Mouse (Mus musculus) MEL (cell line): ENCODE measurements around the gene Me3. TPM values are rescaled to one million over a fixed set of nuclear protein-coding genes. Genes with fewer than 3 reads are reported as not detected.

ENCODE experiments used
- DNase-seq: peaks from one replicate; pipeline ENCODE4 v3.0.0; 2011; ENCODE audit warnings: low read depth, low spot score
- H3K27ac ChIP-seq: 2 replicates; pipeline ENCODE4 v1.5.1; 2012; ENCODE audit warnings: low read depth, mild to moderate bottlenecking, control low read depth, low read length, moderate library complexity; ENCODE audit not compliant: control insufficient read depth
- H3K27me3 ChIP-seq, 2 experiments: fragments of 150-350 bp in 1 of 2; sonication (generic) in 1 of 2; 2 replicates each; pipeline ENCODE4 v1.6.1; 2012; ENCODE audit warnings: low read length in 2 of 2, mild to moderate bottlenecking in 2 of 2, improper control_type of control experiment in 1 of 2, moderate library complexity in 1 of 2; ENCODE audit not compliant: insufficient read depth in 2 of 2, control insufficient read depth in 1 of 2
- H3K36me3 ChIP-seq, 2 experiments: 2 replicates each; pipeline ENCODE4 v1.6.1; 2012 to 2014; ENCODE audit warnings: low read length in 2 of 2, improper control_type of control experiment in 1 of 2, inconsistent platforms in 1 of 2, mild to moderate bottlenecking in 1 of 2; ENCODE audit not compliant: insufficient read depth in 2 of 2, control insufficient read depth in 1 of 2
- H3K4me1 ChIP-seq, 2 experiments: fragments of 150-350 bp in 1 of 2; sonication (generic) in 1 of 2; 2 replicates each; pipeline ENCODE4 v1.6.1; 2012; ENCODE audit warnings: low read length in 2 of 2, improper control_type of control experiment in 1 of 2, mild to moderate bottlenecking in 1 of 2; ENCODE audit not compliant: insufficient read depth in 2 of 2, control insufficient read depth in 1 of 2
- H3K4me3 ChIP-seq, 2 experiments: fragments of 150-350 bp in 1 of 2; sonication (generic) in 1 of 2; 2 replicates each; pipeline ENCODE4 v1.5.1; 2012; ENCODE audit warnings: low read depth in 2 of 2, low read length in 2 of 2, mild to moderate bottlenecking in 2 of 2, moderate library complexity in 2 of 2, control low read depth in 1 of 2, improper control_type of control experiment in 1 of 2; ENCODE audit not compliant: control insufficient read depth in 1 of 2, insufficient read depth in 1 of 2
- H3K79me2 ChIP-seq: 2 replicates; pipeline ENCODE4 v1.6.1; 2012; ENCODE audit warnings: mild to moderate bottlenecking, low read length, moderate library complexity; ENCODE audit not compliant: control insufficient read depth, poor library complexity, insufficient read depth
- H3K9ac ChIP-seq: 2 replicates; pipeline ENCODE4 v1.6.1; 2012; ENCODE audit warnings: low read depth, mild to moderate bottlenecking, control low read depth, low read length, moderate library complexity; ENCODE audit not compliant: control insufficient read depth, poor library complexity, severe bottlenecking
- H3K9me3 ChIP-seq: fragments of 150-350 bp; sonication (generic); replicated peaks from 2 replicates; pipeline ENCODE4 v1.6.1; 2012; ENCODE audit warnings: mild to moderate bottlenecking, low read length, improper control_type of control experiment, moderate library complexity; ENCODE audit not compliant: insufficient read depth
- CHD1 ChIP-seq: IDR thresholded peaks from 2 replicates; pipeline ENCODE4 v1.6.1; 2012; ENCODE audit warnings: low read depth, mild to moderate bottlenecking, inconsistent platforms, low read length, improper control_type of control experiment
- E2F4 ChIP-seq: IDR thresholded peaks from 2 replicates; pipeline ENCODE4 v1.6.1; 2011; ENCODE audit warnings: low read depth, low read length, improper control_type of control experiment, borderline replicate concordance
- ELF1 ChIP-seq: IDR thresholded peaks from 2 replicates; pipeline ENCODE4 v1.6.1; 2014; ENCODE audit warnings: low read depth, mild to moderate bottlenecking, inconsistent platforms, low read length, improper control_type of control experiment, moderate library complexity
- ETS1 ChIP-seq: IDR thresholded peaks from 2 replicates; pipeline ENCODE4 v1.6.1; 2012; ENCODE audit warnings: low read depth, mild to moderate bottlenecking, inconsistent platforms, low read length, improper control_type of control experiment, moderate library complexity
- GABPA ChIP-seq: IDR thresholded peaks from 2 replicates; pipeline ENCODE4 v1.6.1; 2012; ENCODE audit warnings: low read depth, mild to moderate bottlenecking, inconsistent platforms, low read length, improper control_type of control experiment, moderate library complexity
- GATA1 ChIP-seq: IDR thresholded peaks from 2 replicates; pipeline ENCODE4 v1.6.1; 2011; ENCODE audit warnings: low read depth, low read length, improper control_type of control experiment
- JUND ChIP-seq: IDR thresholded peaks from 2 replicates; pipeline ENCODE4 v1.6.1; 2011; ENCODE audit warnings: low read depth, mild to moderate bottlenecking, improper control_type of control experiment, low read length
- MEF2A ChIP-seq: IDR thresholded peaks from 2 replicates; pipeline ENCODE4 v1.6.1; 2014; ENCODE audit warnings: low read depth, mild to moderate bottlenecking, inconsistent platforms, low read length, improper control_type of control experiment; ENCODE audit not compliant: poor library complexity, insufficient replicate concordance, severe bottlenecking; ENCODE audit errors: extremely low read depth
- MYB ChIP-seq: IDR thresholded peaks from 2 replicates; pipeline ENCODE4 v1.6.1; 2011; ENCODE audit warnings: mild to moderate bottlenecking, low read depth, low read length, improper control_type of control experiment
- MYC ChIP-seq: IDR thresholded peaks from 2 replicates; pipeline ENCODE4 v1.6.1; 2011; ENCODE audit warnings: low read depth, mild to moderate bottlenecking, low read length, improper control_type of control experiment, moderate library complexity
- NELFE ChIP-seq: IDR thresholded peaks from 2 replicates; pipeline ENCODE4 v1.6.1; 2011; ENCODE audit warnings: low read depth, low read length, improper control_type of control experiment
- NRF1 ChIP-seq: IDR thresholded peaks from 2 replicates; pipeline ENCODE4 v1.6.1; 2014; ENCODE audit warnings: low read depth, mild to moderate bottlenecking, inconsistent platforms, low read length, improper control_type of control experiment, moderate library complexity; ENCODE audit not compliant: poor library complexity, insufficient read depth, severe bottlenecking
- POLR2A ChIP-seq, 2 experiments: IDR thresholded peaks; 2 replicates each; pipeline ENCODE4 v1.6.1; 2011 to 2012; ENCODE audit warnings: low read length in 2 of 2, mild to moderate bottlenecking in 2 of 2, control low read depth in 1 of 2, improper control_type of control experiment in 1 of 2, low read depth in 1 of 2, moderate library complexity in 1 of 2; ENCODE audit not compliant: control insufficient read depth in 1 of 2, insufficient read depth in 1 of 2, poor library complexity in 1 of 2
- POLR2AphosphoS2 ChIP-seq: IDR thresholded peaks from 2 replicates; pipeline ENCODE4 v1.6.1; 2011; ENCODE audit warnings: low read length, improper control_type of control experiment
- POLR2AphosphoS5 ChIP-seq: IDR thresholded peaks from 2 replicates; pipeline ENCODE4 v1.6.1; 2012; ENCODE audit warnings: low read depth, borderline replicate concordance, mild to moderate bottlenecking, inconsistent platforms, low read length, moderate library complexity, mixed read lengths
- RCOR1 ChIP-seq: IDR thresholded peaks from 2 replicates; pipeline ENCODE4 v1.6.1; 2012; ENCODE audit warnings: low read depth, mild to moderate bottlenecking, inconsistent platforms, low read length, improper control_type of control experiment
- TAL1 ChIP-seq: IDR thresholded peaks from 2 replicates; pipeline ENCODE4 v1.6.1; 2012; ENCODE audit warnings: mild to moderate bottlenecking, inconsistent platforms, low read length, moderate library complexity, mixed read lengths
- TBP ChIP-seq: IDR thresholded peaks from 2 replicates; pipeline ENCODE4 v1.8.0; 2011; ENCODE audit warnings: low read depth, low read length, improper control_type of control experiment
- UBTF ChIP-seq: IDR thresholded peaks from 2 replicates; pipeline ENCODE4 v1.6.1; 2012; ENCODE audit warnings: low read depth, mild to moderate bottlenecking, inconsistent platforms, low read length, improper control_type of control experiment, moderate library complexity, borderline replicate concordance; ENCODE audit not compliant: insufficient read depth
- ZKSCAN1 ChIP-seq: IDR thresholded peaks from 2 replicates; pipeline ENCODE4 v1.6.1; 2012; ENCODE audit warnings: low read depth, mild to moderate bottlenecking, inconsistent platforms, low read length, improper control_type of control experiment, moderate library complexity
- ZNF384 ChIP-seq: IDR thresholded peaks from 2 replicates; pipeline ENCODE4 v1.6.1; 2012; ENCODE audit warnings: low read depth, mild to moderate bottlenecking, inconsistent platforms, low read length, improper control_type of control experiment
- polyA plus RNA-seq, 2 experiments: library from polyadenylated mRNA; stranded (reverse) in 1 of 2; unstranded in 1 of 2; fragments of >175 nt in 1 of 2; fragments of >200 nt in 1 of 2; gene quantifications; 2 replicates each; pipeline versions ENCODE4 v1.2.1 to v1.2.4; 2012; ENCODE audit warnings: low replicate concordance in 2 of 2, low read depth in 1 of 2; ENCODE audit not compliant: insufficient read length in 2 of 2, insufficient read depth in 1 of 2, missing spikeins in 1 of 2
- total RNA-seq: library from RNA; depleted of rRNA; stranded (reverse); fragments of 300-350 nt; gene quantifications from 2 replicates; pipeline ENCODE4 v1.2.3, GENCODE M21; 2012

Me3 gene
- total and polyA plus RNA-seq, 3 experiments = 0.35 TPM; not detected in 2

DNA sequence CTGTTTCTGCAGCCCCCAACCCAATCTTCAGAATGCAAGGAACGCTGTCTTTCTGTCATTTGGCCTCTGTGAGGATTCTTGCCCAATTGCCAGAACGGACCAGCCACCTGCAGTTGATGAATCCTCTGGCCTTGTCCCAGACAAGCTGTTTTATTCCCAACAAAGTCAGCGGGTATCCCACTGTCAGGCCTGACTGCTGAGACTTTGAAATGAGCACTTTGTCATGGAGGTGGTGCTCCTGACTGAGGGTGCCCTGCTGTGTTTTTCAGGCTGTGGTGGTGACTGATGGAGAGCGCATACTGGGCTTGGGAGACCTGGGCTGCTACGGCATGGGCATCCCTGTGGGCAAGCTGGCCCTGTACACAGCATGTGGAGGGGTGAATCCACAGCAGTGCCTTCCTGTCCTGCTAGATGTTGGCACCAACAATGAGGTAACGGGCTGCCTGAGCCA, 164.2 kb downstream of the Me3 start:
- DNase-seq = no peak
- H3K36me3 ChIP-seq = no peaks in the 10 kb centered on the region
- no peak for TF ChIP-seq CHD1
- no peaks in the 10 kb centered on the region for H3K27me3 ChIP-seq
- H3K4me3 ChIP-seq = no peak overlapping the region
- no peaks in the 10 kb centered on the region for H3K79me2 ChIP-seq
- H3K9me3 ChIP-seq = no peaks in the 10 kb centered on the region
- H3K4me1 ChIP-seq = no peaks in the 10 kb centered on the region
- no peak overlapping the region for H3K27ac ChIP-seq
- no peak overlapping the region for H3K9ac ChIP-seq

- no peaks in the 10 kb centered on the region for H3K4me1 ChIP-seq
- H3K79me2 ChIP-seq = no peaks in the 10 kb centered on the region
- no peaks in the 10 kb centered on the region for H3K27me3 ChIP-seq
- no peaks in the 10 kb centered on the region for H3K9me3 ChIP-seq
- TF ChIP-seq ZKSCAN1 (no peak), JUND (no peak), POLR2AphosphoS2 (no peak), GABPA (no peak), NRF1 (no peak), TAL1 (no peak), MEF2A (no peak), MYC (no peak), TBP (no peak), NELFE (no peak), GATA1 (no peak), UBTF (no peak)
- TF ChIP-seq, all 39 proteins: peak for 0
- Histone ChIP-seq H3K9ac (no peak overlapping the region), H3K27ac (no peak overlapping the region), H3K4me3 (no peak overlapping the region), H3K36me3 (no peaks in the 10 kb centered on the region)
- DNase-seq = no peak
Observed at GRCm38 (mm10) chr7:89798358-89799020, 166.3 kb downstream of the Me3 start.

- TF ChIP-seq POLR2A (IDR thresholded peaks at IDR 0.05; ENCODE audit: control insufficient read depth in 1 of 2, insufficient read depth in 1 of 2, low read depth in 1 of 2, low read length in 2 of 2, poor library complexity in 1 of 2) = no peak
- TF ChIP-seq NELFE = no peak
- no peak for TF ChIP-seq TAL1
- TF ChIP-seq ETS1 = no peak
- no peak for TF ChIP-seq ZNF384
- no peak for TF ChIP-seq ELF1
- no peak for TF ChIP-seq RCOR1
- TF ChIP-seq POLR2AphosphoS5 = no peak
- TF ChIP-seq MYB = no peak
- TF ChIP-seq E2F4 = no peak
- TF ChIP-seq, all 39 proteins: peak for 0
- no peaks in the 10 kb centered on the region for H3K79me2 ChIP-seq
- no peaks in the 10 kb centered on the region for H3K27me3 ChIP-seq
- H3K27ac ChIP-seq = no peak overlapping the region
- H3K4me3 ChIP-seq = no peak overlapping the region
- H3K9me3 ChIP-seq = no peaks in the 10 kb centered on the region
- no peak for DNase-seq
- H3K4me1 ChIP-seq = no peaks in the 10 kb centered on the region
- H3K36me3 ChIP-seq = no peaks in the 10 kb centered on the region
- no peak overlapping the region for H3K9ac ChIP-seq
Observed at GRCm38 (mm10) chr7:89802447-89802846, 170.3 kb downstream of the Me3 start.
